In the genomic region with DNA sequence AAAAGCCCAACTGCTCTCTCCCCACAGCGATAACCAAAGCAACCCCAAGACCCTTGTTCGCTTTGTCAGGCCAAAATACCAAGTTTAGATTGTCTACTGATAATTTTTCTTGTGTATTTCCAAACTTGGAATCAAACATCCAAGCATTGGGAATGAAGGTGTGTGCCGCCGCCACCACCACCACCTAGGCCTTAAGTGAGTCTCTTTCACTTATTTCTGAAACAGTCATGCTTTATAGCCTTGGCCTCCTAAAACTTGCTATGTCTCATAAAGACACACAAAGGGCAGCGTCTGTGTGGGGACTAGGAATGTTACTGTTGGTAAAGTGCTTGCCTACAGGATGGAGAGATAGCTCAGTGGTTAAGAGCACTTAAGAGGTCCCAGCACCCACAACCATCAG, we compare ENCODE assay signal across 1 mouse cellular context.
A peak's percentile ranks its signal among the peaks of the same experiment; 100 is the strongest.
TF ChIP-seq lines count a peak whose summit lies in the region.

No protein-coding gene starts in this region.

TF ChIP-seq in MEL, 35 proteins besides CTCF, POLR2A, EP300 and RAD21:
- TF ChIP-seq POLR2AphosphoS2 (IDR thresholded peaks at IDR 0.05; ENCODE audit: low read length) (peak; percentile 55; the same call in 1 of the 2 replicates), GABPA (IDR thresholded peaks at IDR 0.05; ENCODE audit: low read depth, low read length) (no peak), MYC (IDR thresholded peaks at IDR 0.05; ENCODE audit: low read depth, low read length) (no peak), USF1 (IDR thresholded peaks at IDR 0.05; ENCODE audit: low read depth, low read length) (no peak)
